Mouse (Mus musculus) myocyte (in vitro differentiated cells): ENCODE data around the gene Cog6. TPM values are rescaled to one million over a fixed set of nuclear protein-coding genes. Genes with fewer than 3 reads are reported as not detected.

ENCODE experiments used
- H3K27me3 ChIP-seq: one replicate; pipeline ENCODE4 v1.6.1; 2011; ENCODE audit not compliant: control insufficient read depth, insufficient read depth, insufficient read length
- H3K36me3 ChIP-seq: one replicate; pipeline ENCODE4 v1.6.1; 2011; ENCODE audit not compliant: control insufficient read depth, insufficient read depth
- H3K4me2 ChIP-seq: one replicate; pipeline ENCODE4 v1.6.1; 2011; ENCODE audit warnings: low read depth, control low read depth
- H3K4me3 ChIP-seq: one replicate; pipeline ENCODE4 v1.5.1; 2011; ENCODE audit warnings: mild to moderate bottlenecking, control low read depth, moderate library complexity
- H3K79me2 ChIP-seq: one replicate; pipeline ENCODE4 v1.6.1; 2011; ENCODE audit not compliant: control insufficient read depth, insufficient read depth
- H3ac ChIP-seq: one replicate; pipeline ENCODE4 v1.6.1; 2011; ENCODE audit not compliant: control insufficient read depth, insufficient read length
- CEBPB ChIP-seq: IDR thresholded peaks from 2 replicates; pipeline ENCODE4 v1.6.1; 2011; ENCODE audit warnings: mild to moderate bottlenecking, moderate library complexity; ENCODE audit not compliant: poor library complexity, insufficient read depth, severe bottlenecking
- E2F4 ChIP-seq: IDR thresholded peaks from one replicate; pipeline ENCODE4 v1.6.1; 2011; ENCODE audit warnings: mild to moderate bottlenecking, control low read depth, moderate library complexity; ENCODE audit not compliant: insufficient read depth
- MAX ChIP-seq: IDR thresholded peaks from one replicate; pipeline ENCODE4 v1.6.1; 2011; ENCODE audit warnings: low read depth, mild to moderate bottlenecking, control low read depth
- MYOD1 ChIP-seq, 3 experiments: IDR thresholded peaks; one replicate each; pipeline ENCODE4 v1.6.1; 2011; ENCODE audit warnings: control low read depth in 2 of 3, low read depth in 2 of 3, mild to moderate bottlenecking in 2 of 3, moderate library complexity in 1 of 3; ENCODE audit not compliant: insufficient read length in 2 of 3, control insufficient read depth in 1 of 3
- MYOG ChIP-seq, 3 experiments: IDR thresholded peaks; one replicate each; pipeline ENCODE4 v1.6.1; 2011; ENCODE audit warnings: control low read depth in 2 of 3, low read depth in 2 of 3, mild to moderate bottlenecking in 2 of 3; ENCODE audit not compliant: insufficient read length in 2 of 3, control insufficient read depth in 1 of 3, insufficient read depth in 1 of 3
- POLR2A ChIP-seq: IDR thresholded peaks from one replicate; pipeline ENCODE4 v1.6.1; 2011; ENCODE audit warnings: low read depth, mild to moderate bottlenecking, control low read depth, moderate library complexity; ENCODE audit not compliant: insufficient read length
- POLR2AphosphoS2 ChIP-seq: IDR thresholded peaks from one replicate; pipeline ENCODE4 v1.6.1; 2011; ENCODE audit warnings: low read depth, control low read depth; ENCODE audit not compliant: insufficient read length
- REST ChIP-seq: IDR thresholded peaks from one replicate; pipeline ENCODE4 v1.6.1; 2011; ENCODE audit warnings: mild to moderate bottlenecking, control low read depth, moderate library complexity; ENCODE audit not compliant: insufficient read depth, insufficient read length
- SRF ChIP-seq: IDR thresholded peaks from one replicate; pipeline ENCODE4 v1.6.1; 2011; ENCODE audit warnings: low read depth; ENCODE audit not compliant: control insufficient read depth, insufficient read length
- TCF12 ChIP-seq: IDR thresholded peaks from one replicate; pipeline ENCODE4 v1.6.1; 2011; ENCODE audit warnings: mild to moderate bottlenecking, control low read depth; ENCODE audit not compliant: poor library complexity, insufficient read depth, severe bottlenecking
- TCF3 ChIP-seq: IDR thresholded peaks from one replicate; pipeline ENCODE4 v1.6.1; 2011; ENCODE audit warnings: low read depth, control low read depth; ENCODE audit not compliant: insufficient read length
- USF1 ChIP-seq: IDR thresholded peaks from one replicate; pipeline ENCODE4 v1.6.1; 2011; ENCODE audit warnings: low read depth, mild to moderate bottlenecking, control low read depth, moderate library complexity
- polyA plus RNA-seq: library from polyadenylated mRNA; unstranded; fragments of >200 nt; fragmentation: generic; extraction: Trizol; gene quantifications from one replicate; pipeline ENCODE4 v1.2.1, GENCODE M21; 2012; ENCODE audit warnings: missing spikeins

The Cog6 gene
- polyA plus RNA-seq, 1 experiment: 17.4 TPM

DNA sequence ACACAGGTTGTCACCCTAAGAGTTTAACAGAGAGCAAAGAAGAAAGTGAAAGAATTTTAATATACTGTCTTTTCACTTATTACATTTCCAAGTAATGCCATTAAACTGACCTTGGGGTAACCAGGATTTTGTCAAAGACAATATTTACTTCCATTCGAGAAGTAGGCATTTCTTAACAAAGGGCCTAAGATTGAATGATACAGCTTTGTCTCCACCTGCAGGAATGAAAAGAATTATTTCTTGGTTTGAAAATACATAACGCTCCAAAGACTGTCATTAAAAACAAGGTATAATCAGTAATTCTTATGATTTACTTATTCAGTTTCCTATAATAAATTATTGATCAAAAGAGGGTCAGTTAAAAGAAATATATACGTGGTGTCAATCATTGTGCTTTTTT is 55.4 kb downstream of the Cog6 start:
- TF ChIP-seq POLR2A (no peak), E2F4 (no peak), MYOG (IDR thresholded peaks at IDR 0.05; ENCODE audit: control insufficient read depth in 1 of 3, insufficient read depth in 1 of 3, insufficient read length in 2 of 3, low read depth in 2 of 3) (no peak), CEBPB (no peak), USF1 (no peak)
- H3K36me3 ChIP-seq: no peaks in the 10 kb centered on the region
- H3K79me2 ChIP-seq: no peaks in the 10 kb centered on the region
- H3K4me2 ChIP-seq: no peak overlapping the region
- H3K27me3 ChIP-seq: no peaks in the 10 kb centered on the region
- no peak overlapping the region for H3ac ChIP-seq
- no peak overlapping the region for H3K4me3 ChIP-seq

- Histone ChIP-seq H3K4me3 (no peak overlapping the region), H3K4me2 (no peak overlapping the region), H3K27me3 (no peaks in the 10 kb centered on the region), H3K79me2 (no peaks in the 10 kb centered on the region), H3K36me3 (no peaks in the 10 kb centered on the region), H3ac (no peak overlapping the region)
- TF ChIP-seq POLR2AphosphoS2 (no peak), TCF12 (no peak), TCF3 (no peak), MAX (no peak), MYOG (IDR thresholded peaks at IDR 0.05; ENCODE audit: control insufficient read depth in 1 of 3, insufficient read depth in 1 of 3, insufficient read length in 2 of 3, low read depth in 2 of 3) (no peak), POLR2A (no peak), CEBPB (no peak), SRF (no peak), REST (no peak), USF1 (no peak), E2F4 (no peak), MYOD1 (IDR thresholded peaks at IDR 0.05; ENCODE audit: control insufficient read depth in 1 of 3, insufficient read length in 2 of 3, low read depth in 2 of 3) (no peak)
These were observed 56.1 kb downstream of the Cog6 start for GRCm38 (mm10) chr3:52960951-52961350.

- Histone ChIP-seq H3K79me2 (no peaks in the 10 kb centered on the region), H3K36me3 (no peaks in the 10 kb centered on the region), H3ac (no peak overlapping the region), H3K27me3 (no peaks in the 10 kb centered on the region), H3K4me3 (no peak overlapping the region), H3K4me2 (no peak overlapping the region)
- TF ChIP-seq TCF3: no peak
- TF ChIP-seq SRF: no peak
- TF ChIP-seq TCF12: no peak
- no peak for TF ChIP-seq USF1
- TF ChIP-seq POLR2AphosphoS2: no peak
- TF ChIP-seq E2F4: no peak
- TF ChIP-seq REST: no peak
- TF ChIP-seq MYOG (IDR thresholded peaks at IDR 0.05; ENCODE audit: control insufficient read depth in 1 of 3, insufficient read depth in 1 of 3, insufficient read length in 2 of 3, low read depth in 2 of 3): no peak
- no peak for TF ChIP-seq MYOD1 (IDR thresholded peaks at IDR 0.05; ENCODE audit: control insufficient read depth in 1 of 3, insufficient read length in 2 of 3, low read depth in 2 of 3)
These were observed 58.5 kb downstream of the Cog6 start for GRCm38 (mm10) chr3:52958444-52959120.

DNA sequence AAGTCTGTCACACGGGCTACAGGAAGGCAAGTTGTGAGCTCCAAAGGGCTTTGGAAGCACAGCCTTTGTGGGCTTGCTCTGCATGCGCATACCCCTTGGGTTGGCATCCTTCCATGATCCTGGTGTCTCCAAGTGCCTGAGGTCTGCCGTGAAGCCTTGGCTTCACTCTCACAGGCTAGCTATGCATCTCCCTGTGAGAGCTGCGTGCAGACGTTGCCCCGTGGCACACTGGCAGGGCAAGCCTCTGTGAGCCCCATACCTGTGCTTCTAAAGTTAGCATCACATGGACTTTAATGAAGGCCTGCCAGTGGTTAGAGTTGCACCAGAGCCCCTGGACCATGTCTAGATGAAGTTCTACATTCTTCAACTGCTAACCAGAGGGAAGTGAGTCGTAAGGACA is 59.2 kb downstream of the Cog6 start:
- Histone ChIP-seq H3K79me2 (no peaks in the 10 kb centered on the region), H3K27me3 (no peaks in the 10 kb centered on the region), H3ac (no peak overlapping the region), H3K36me3 (no peaks in the 10 kb centered on the region), H3K4me2 (no peak overlapping the region), H3K4me3 (no peak overlapping the region)
- TF ChIP-seq MYOG (IDR thresholded peaks at IDR 0.05; ENCODE audit: control insufficient read depth in 1 of 3, insufficient read depth in 1 of 3, insufficient read length in 2 of 3, low read depth in 2 of 3): no peak
- TF ChIP-seq POLR2AphosphoS2: no peak
- TF ChIP-seq MYOD1 (IDR thresholded peaks at IDR 0.05; ENCODE audit: control insufficient read depth in 1 of 3, insufficient read length in 2 of 3, low read depth in 2 of 3): no peak
- no peak for TF ChIP-seq MAX
- TF ChIP-seq TCF3: no peak
- TF ChIP-seq CEBPB: no peak

GRCm38 (mm10) chr3:52956236-52956635 is 60.8 kb downstream of the Cog6 start:
- no peak overlapping the region for H3K4me3 ChIP-seq
- H3K4me2 ChIP-seq: no peak overlapping the region
- no peaks in the 10 kb centered on the region for H3K79me2 ChIP-seq
- no peaks in the 10 kb centered on the region for H3K27me3 ChIP-seq
- H3K36me3 ChIP-seq: no peaks in the 10 kb centered on the region
- no peak overlapping the region for H3ac ChIP-seq
- no peak for TF ChIP-seq E2F4
- TF ChIP-seq SRF: no peak
- TF ChIP-seq REST: no peak
- no peak for TF ChIP-seq MYOD1 (IDR thresholded peaks at IDR 0.05; ENCODE audit: control insufficient read depth in 1 of 3, insufficient read length in 2 of 3, low read depth in 2 of 3)
- TF ChIP-seq TCF3: no peak
- no peak for TF ChIP-seq USF1
